Mouse (Mus musculus): ENCODE measurements at regions not wholly inside any gene's neighbourhood (a gene's known extent, or its start where the extent isn't known, plus 50 kb on each side); places are given as distances from the start of the nearest gene placed in this dataset.

- Histone ChIP-seq H3K9ac (ENCODE audit: low read length) (no peak overlapping the region), H3K4me3 (ENCODE audit: low read depth, low read length) (no peak overlapping the region), H3K4me2 (replicated peaks; ENCODE audit: low read depth) (no peak overlapping the region), H3K27me3 (ENCODE audit: control insufficient read depth, insufficient read depth, low read length) (no peaks in the 10 kb centered on the region), H3K9me3 (ENCODE audit: control insufficient read depth, low read length) (no peaks in the 10 kb centered on the region), H3K27ac (replicated peaks) (no peak overlapping the region), H3K4me1 (replicated peaks; ENCODE audit: control insufficient read depth, insufficient read depth) (no peaks in the 10 kb centered on the region), H3K36me3 (ENCODE audit: control insufficient read depth, insufficient read depth, low read length) (no peaks in the 10 kb centered on the region)
- TF ChIP-seq EP300 (optimal IDR thresholded peaks at IDR 0.05) = no peak
- TF ChIP-seq CTCF (IDR thresholded peaks at IDR 0.05; ENCODE audit: low read depth) = no peak
- DNase-seq (ENCODE audit: low spot score) (no peak), ATAC-seq (ENCODE audit: low FRiP score, low TSS enrichment) (no peak)
- 82% methylated on average over 10 of the region's 10 CpGs for WGBS
These were observed 95.7 kb upstream of the Trp63 start for GRCm38 (mm10) chr16:25587879-25588347.

GRCm38 (mm10) chr16:25597435-25597834 lies 86.1 kb upstream of the Trp63 start:
- 80% methylated on average over 1 of the region's 1 CpGs for WGBS
- Histone ChIP-seq H3K36me3 (ENCODE audit: control insufficient read depth, insufficient read depth, low read length) (no peaks in the 10 kb centered on the region), H3K4me3 (ENCODE audit: low read depth, low read length) (no peak overlapping the region), H3K9ac (ENCODE audit: low read length) (no peak overlapping the region), H3K4me2 (replicated peaks; ENCODE audit: low read depth) (no peak overlapping the region), H3K27ac (replicated peaks) (no peak overlapping the region), H3K4me1 (replicated peaks; ENCODE audit: control insufficient read depth, insufficient read depth) (no peaks in the 10 kb centered on the region), H3K9me3 (ENCODE audit: control insufficient read depth, low read length) (no peaks in the 10 kb centered on the region), H3K27me3 (ENCODE audit: control insufficient read depth, insufficient read depth, low read length) (no peaks in the 10 kb centered on the region)
- ATAC-seq (ENCODE audit: low FRiP score, low TSS enrichment) = no peak
- no peak for TF ChIP-seq EP300 (optimal IDR thresholded peaks at IDR 0.05)
- no peak for TF ChIP-seq CTCF (IDR thresholded peaks at IDR 0.05; ENCODE audit: low read depth)
- no peak for DNase-seq (ENCODE audit: low spot score)

GRCm38 (mm10) chr16:25603121-25603520 lies 80.4 kb upstream of the Trp63 start:
- Histone ChIP-seq H3K27me3 (ENCODE audit: control insufficient read depth, insufficient read depth, low read length) (no peaks in the 10 kb centered on the region), H3K9me3 (ENCODE audit: control insufficient read depth, low read length) (no peaks in the 10 kb centered on the region), H3K4me3 (ENCODE audit: low read depth, low read length) (no peak overlapping the region), H3K36me3 (ENCODE audit: control insufficient read depth, insufficient read depth, low read length) (no peaks in the 10 kb centered on the region), H3K9ac (ENCODE audit: low read length) (no peak overlapping the region), H3K4me2 (replicated peaks; ENCODE audit: low read depth) (no peak overlapping the region), H3K27ac (replicated peaks) (no peak overlapping the region), H3K4me1 (replicated peaks; ENCODE audit: control insufficient read depth, insufficient read depth) (no peaks in the 10 kb centered on the region)
- ATAC-seq (ENCODE audit: low FRiP score, low TSS enrichment) = no peak
- WGBS = 85% methylated on average over 2 of the region's 2 CpGs
- DNase-seq (ENCODE audit: low spot score) = no peak
- no peak for TF ChIP-seq CTCF (IDR thresholded peaks at IDR 0.05; ENCODE audit: low read depth)
- TF ChIP-seq EP300 (optimal IDR thresholded peaks at IDR 0.05) = no peak

GRCm38 (mm10) chr16:25615229-25615628 lies 68.3 kb upstream of the Trp63 start:
- H3K36me3 ChIP-seq (ENCODE audit: control insufficient read depth, insufficient read depth, low read length) = no peaks in the 10 kb centered on the region

GRCm38 (mm10) chr16:25615646-25616045 lies 67.9 kb upstream of the Trp63 start:
- H3K27me3 ChIP-seq (ENCODE audit: control insufficient read depth, insufficient read depth, low read length) = no peaks in the 10 kb centered on the region

More at GRCm38 (mm10) chr16:25615229-25615628, 68.3 kb upstream of the Trp63 start:
- ATAC-seq (ENCODE audit: low FRiP score, low TSS enrichment) = no peak
- H3K27ac ChIP-seq (replicated peaks) = no peak overlapping the region
- H3K4me1 ChIP-seq (replicated peaks; ENCODE audit: control insufficient read depth, insufficient read depth) = no peaks in the 10 kb centered on the region
- H3K27me3 ChIP-seq (ENCODE audit: control insufficient read depth, insufficient read depth, low read length) = no peaks in the 10 kb centered on the region
- no peaks in the 10 kb centered on the region for H3K9me3 ChIP-seq (ENCODE audit: control insufficient read depth, low read length)
- WGBS = 81% methylated on average over 4 of the region's 4 CpGs
- TF ChIP-seq EP300 (optimal IDR thresholded peaks at IDR 0.05) = no peak
- H3K4me3 ChIP-seq (ENCODE audit: low read depth, low read length) = no peak overlapping the region
- DNase-seq (ENCODE audit: low spot score) = no peak
- no peak overlapping the region for H3K4me2 ChIP-seq (replicated peaks; ENCODE audit: low read depth)
- no peak overlapping the region for H3K9ac ChIP-seq (ENCODE audit: low read length)

GRCm38 (mm10) chr16:25618898-25619297 lies 64.7 kb upstream of the Trp63 start:
- Histone ChIP-seq H3K36me3 (ENCODE audit: control insufficient read depth, insufficient read depth, low read length) (no peaks in the 10 kb centered on the region), H3K4me1 (replicated peaks; ENCODE audit: control insufficient read depth, insufficient read depth) (no peaks in the 10 kb centered on the region), H3K9me3 (ENCODE audit: control insufficient read depth, low read length) (no peaks in the 10 kb centered on the region), H3K9ac (ENCODE audit: low read length) (no peak overlapping the region), H3K4me3 (ENCODE audit: low read depth, low read length) (no peak overlapping the region), H3K27me3 (ENCODE audit: control insufficient read depth, insufficient read depth, low read length) (no peaks in the 10 kb centered on the region), H3K4me2 (replicated peaks; ENCODE audit: low read depth) (no peak overlapping the region), H3K27ac (replicated peaks) (no peak overlapping the region)
- ATAC-seq (ENCODE audit: low FRiP score, low TSS enrichment) (no peak), DNase-seq (ENCODE audit: low spot score) (no peak)
- 89% methylated on average over 4 of the region's 4 CpGs for WGBS
- no peak for TF ChIP-seq CTCF (IDR thresholded peaks at IDR 0.05; ENCODE audit: low read depth)
- no peak for TF ChIP-seq EP300 (optimal IDR thresholded peaks at IDR 0.05)

More at GRCm38 (mm10) chr16:25615646-25616045, 67.9 kb upstream of the Trp63 start:
- Histone ChIP-seq H3K9me3 (ENCODE audit: control insufficient read depth, low read length) (no peaks in the 10 kb centered on the region), H3K4me1 (replicated peaks; ENCODE audit: control insufficient read depth, insufficient read depth) (no peaks in the 10 kb centered on the region), H3K27ac (replicated peaks) (no peak overlapping the region), H3K4me3 (ENCODE audit: low read depth, low read length) (no peak overlapping the region), H3K9ac (ENCODE audit: low read length) (no peak overlapping the region), H3K4me2 (replicated peaks; ENCODE audit: low read depth) (no peak overlapping the region), H3K36me3 (ENCODE audit: control insufficient read depth, insufficient read depth, low read length) (no peaks in the 10 kb centered on the region)
- DNase-seq (ENCODE audit: low spot score) = no peak
- no peak for ATAC-seq (ENCODE audit: low FRiP score, low TSS enrichment)
- TF ChIP-seq EP300 (optimal IDR thresholded peaks at IDR 0.05) (no peak), CTCF (IDR thresholded peaks at IDR 0.05; ENCODE audit: low read depth) (no peak)

Measured in stomach, postnatal 0 days (tissue).